Mouse (Mus musculus): ENCODE measurements around the gene Svop.

DNA sequence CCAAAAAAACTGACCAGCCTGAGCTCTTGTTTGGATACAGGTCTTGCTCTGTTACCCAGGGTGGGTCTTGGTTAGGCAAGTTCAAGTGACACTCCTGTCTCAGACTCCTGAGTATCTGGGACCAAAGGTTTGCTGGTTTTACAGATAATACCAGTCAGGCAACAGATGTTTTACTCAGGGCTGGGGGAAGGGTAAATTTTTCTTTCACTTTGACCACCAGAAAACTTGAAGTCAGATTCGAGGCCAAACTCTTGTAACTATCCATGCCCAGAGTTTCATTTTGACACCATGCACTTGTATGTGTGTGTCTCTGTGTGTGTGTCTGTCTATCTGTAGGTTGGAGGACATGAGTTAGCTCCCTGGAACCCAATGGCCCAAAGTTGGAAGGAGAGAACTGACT is 110.9 kb downstream of the Svop start:
- TF ChIP-seq CTCF (IDR thresholded peaks at IDR 0.05; ENCODE audit: low read depth): no peak
- TF ChIP-seq EP300 (IDR thresholded peaks at IDR 0.05; ENCODE audit: low read depth): no peak
